Mouse (Mus musculus): ENCODE measurements around the gene Gphn.

DNA sequence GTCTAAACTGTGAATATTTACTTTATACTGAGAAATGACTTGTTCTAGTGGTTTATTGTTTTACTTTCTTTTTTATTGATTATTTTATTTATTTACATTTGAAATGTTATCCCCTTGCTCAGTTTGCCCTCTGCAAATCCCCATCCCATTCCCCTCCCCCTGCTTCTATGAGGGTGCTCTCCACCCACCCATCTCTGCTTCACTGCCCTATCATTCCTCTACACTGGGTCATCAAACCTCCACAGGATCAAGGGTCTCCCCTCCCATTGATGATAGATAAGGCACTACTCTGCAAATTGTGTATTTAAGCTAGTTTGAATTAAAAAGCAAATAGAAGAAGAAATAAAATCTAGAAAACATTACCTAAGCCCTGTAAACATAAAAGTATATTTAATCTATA lies 163.1 kb downstream of the Gphn start:
- no peak for TF ChIP-seq CTCF (IDR thresholded peaks at IDR 0.05; ENCODE audit: low read depth, low read length)
- no peak for TF ChIP-seq POLR2A (IDR thresholded peaks at IDR 0.05; ENCODE audit: insufficient read depth, low read length)
